Mouse (Mus musculus): ENCODE data around the gene Leng8. TPM values are rescaled to one million over a fixed set of nuclear protein-coding genes. Genes with fewer than 3 reads are reported as not detected.
A peak's percentile ranks its signal among the peaks of the same experiment; 100 is the strongest.

Gene Leng8
- polyA plus RNA-seq, 1 experiment from 2014 or later, result 46.3 TPM

DNA sequence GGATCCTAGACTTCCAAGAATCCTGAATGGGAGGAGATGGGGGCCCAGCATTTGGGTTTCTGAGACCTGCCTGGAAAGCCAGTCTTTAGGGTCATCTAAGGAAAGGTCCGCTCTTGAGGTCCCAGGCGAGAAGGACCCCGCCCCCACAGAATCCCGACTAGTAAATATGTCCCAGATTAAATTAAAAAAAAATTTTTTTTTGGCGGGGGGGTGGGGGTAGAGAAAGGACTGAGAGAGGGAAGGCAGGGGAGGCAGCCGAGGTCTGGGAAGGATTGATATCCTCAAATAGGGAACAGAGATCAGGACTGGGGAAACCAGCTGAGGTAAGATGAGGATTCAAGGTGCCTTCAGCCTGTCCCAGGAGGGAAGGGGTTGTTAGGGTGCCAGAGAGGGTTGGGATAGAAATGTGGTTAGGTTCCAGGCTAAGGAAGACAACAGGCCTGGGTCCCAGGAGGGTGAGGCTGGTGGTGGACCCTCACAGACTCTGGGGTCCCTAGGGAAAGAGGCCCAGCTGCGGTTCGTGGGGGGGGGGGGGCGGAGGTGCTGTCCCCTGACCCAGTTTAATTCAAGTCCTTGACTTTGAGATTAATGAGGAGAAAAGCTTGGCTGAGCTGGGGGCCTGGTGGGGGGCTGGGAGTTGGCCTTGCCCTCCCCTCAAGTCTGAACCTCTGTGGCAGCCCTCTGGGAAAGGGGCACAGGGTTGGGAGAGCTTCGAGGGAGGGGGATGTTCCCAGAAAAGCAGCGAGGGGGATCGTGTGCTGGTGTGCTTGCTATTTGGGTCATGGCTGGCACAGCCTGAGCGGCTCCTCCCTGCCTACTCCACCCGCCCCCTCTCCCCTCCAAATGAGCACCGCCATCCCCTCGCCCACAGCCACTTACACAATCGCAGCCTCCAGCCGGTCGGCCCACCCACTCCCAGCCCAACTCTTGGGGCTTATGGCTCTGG is 16.6 kb upstream of the Leng8 start:
- peak overlapping the region; percentile 42; the same call in 1 of the 2 replicates for H3K9ac ChIP-seq
- H3K27me3 ChIP-seq (replicated peaks), result peaks cover 18% of the 10 kb centered on the region
- WGBS, result 22% methylated on average over 19 of the region's 19 CpGs
- H3K27ac ChIP-seq, result no peak overlapping the region
- ATAC-seq, result no peak
- H3K4me1 ChIP-seq (replicated peaks), result peaks cover 10% of the 10 kb centered on the region
- peak overlapping the region; percentile 66 for H3K4me2 ChIP-seq (replicated peaks)
- H3K36me3 ChIP-seq, result no peaks in the 10 kb centered on the region
- peak overlapping the region; percentile 42 for H3K4me3 ChIP-seq (replicated peaks)
- no peaks in the 10 kb centered on the region for H3K9me3 ChIP-seq

DNA sequence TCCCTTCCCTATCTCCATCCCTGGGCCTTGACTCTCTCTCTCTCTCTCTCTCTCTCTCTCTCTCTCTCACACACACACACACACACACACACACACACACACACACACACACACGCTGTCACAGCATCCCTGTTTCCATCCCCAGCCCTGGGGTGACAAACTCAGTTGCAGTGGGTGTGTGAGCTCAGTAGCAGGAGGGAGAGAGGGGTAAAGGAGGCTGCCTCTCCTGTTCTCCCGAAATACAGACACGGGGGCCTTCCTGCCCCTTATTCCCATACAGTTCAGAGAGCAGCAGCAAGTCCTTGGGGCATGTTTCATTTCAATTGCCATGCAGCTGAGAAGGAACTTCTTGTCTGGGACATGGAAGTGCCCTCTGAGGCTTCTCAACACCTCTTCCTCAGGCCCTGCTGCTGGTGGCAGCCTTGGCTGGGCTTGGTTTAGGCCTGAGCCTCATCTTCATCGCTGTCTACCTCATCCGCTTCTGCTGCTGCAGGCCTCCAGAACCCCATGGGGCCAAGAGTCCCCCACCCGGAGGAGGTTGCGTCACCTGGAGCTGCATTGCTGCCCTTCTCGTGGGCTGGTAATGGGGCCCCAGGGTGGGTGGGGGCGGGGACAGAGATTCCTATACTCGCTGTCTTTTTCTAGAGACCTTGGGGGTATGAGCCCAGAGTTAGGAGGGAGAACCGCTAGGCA is 14.6 kb upstream of the Leng8 start:
- ATAC-seq, result no peak
- WGBS, result 52% methylated on average over 11 of the region's 11 CpGs
- no peak overlapping the region for H3K4me3 ChIP-seq (replicated peaks)
- H3K9ac ChIP-seq, result no peak overlapping the region
- H3K36me3 ChIP-seq, result no peaks in the 10 kb centered on the region
- H3K27me3 ChIP-seq (replicated peaks), result peaks cover 18% of the 10 kb centered on the region
- H3K9me3 ChIP-seq, result no peaks in the 10 kb centered on the region
- no peak overlapping the region for H3K4me2 ChIP-seq (replicated peaks)
- no peak overlapping the region for H3K27ac ChIP-seq
- peaks cover 10% of the 10 kb centered on the region for H3K4me1 ChIP-seq (replicated peaks)

DNA sequence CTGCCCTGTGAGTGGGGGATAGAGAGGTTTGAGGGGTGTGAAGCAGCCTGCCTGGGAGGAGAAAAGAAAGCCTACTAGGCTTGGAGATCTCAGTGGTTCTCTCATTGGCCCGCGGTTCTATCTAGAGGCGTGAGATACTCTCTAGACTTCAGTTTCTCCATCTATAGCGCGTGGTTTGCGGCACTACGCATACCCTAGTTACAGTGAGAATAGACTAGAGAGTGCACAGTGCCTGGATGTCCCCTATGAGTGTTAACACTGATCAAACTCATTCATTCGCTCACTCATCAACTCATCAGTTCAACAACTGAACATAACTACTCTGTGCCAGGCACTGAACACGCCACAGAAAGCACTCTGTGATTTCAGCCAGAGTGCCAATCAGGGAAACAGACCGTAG is 14.1 kb upstream of the Leng8 start:
- no peak overlapping the region for H3K4me2 ChIP-seq (replicated peaks)
- H3K27ac ChIP-seq, result no peak overlapping the region
- H3K4me3 ChIP-seq (replicated peaks), result no peak overlapping the region
- H3K36me3 ChIP-seq, result no peaks in the 10 kb centered on the region
- ATAC-seq, result no peak
- H3K9ac ChIP-seq, result no peak overlapping the region
- 81% methylated on average over 10 of the region's 10 CpGs for WGBS
- H3K9me3 ChIP-seq, result no peaks in the 10 kb centered on the region
- peaks cover 18% of the 10 kb centered on the region for H3K27me3 ChIP-seq (replicated peaks)
- H3K4me1 ChIP-seq (replicated peaks), result peaks cover 10% of the 10 kb centered on the region

DNA sequence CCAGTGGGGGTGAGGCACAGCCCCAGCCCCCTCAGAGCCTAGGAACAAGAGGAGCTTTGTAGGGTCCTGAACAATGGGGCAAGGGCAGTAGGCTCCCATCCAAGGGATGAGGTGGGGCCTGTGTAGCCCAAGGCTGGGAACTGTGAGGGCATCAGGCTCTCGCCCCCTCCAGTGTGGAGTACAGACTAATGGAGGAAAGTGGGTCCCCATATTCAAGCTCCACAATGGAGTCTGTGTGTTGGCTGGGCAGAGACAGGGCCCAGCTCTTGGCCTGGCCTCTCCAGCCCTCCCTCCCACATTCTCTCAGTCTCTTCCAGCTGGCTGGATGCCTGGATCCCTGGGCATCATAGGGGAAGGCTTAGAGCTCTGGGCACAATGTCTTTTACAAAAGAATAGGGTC is 13.1 kb upstream of the Leng8 start:
- peaks cover 10% of the 10 kb centered on the region for H3K4me1 ChIP-seq (replicated peaks)

DNA sequence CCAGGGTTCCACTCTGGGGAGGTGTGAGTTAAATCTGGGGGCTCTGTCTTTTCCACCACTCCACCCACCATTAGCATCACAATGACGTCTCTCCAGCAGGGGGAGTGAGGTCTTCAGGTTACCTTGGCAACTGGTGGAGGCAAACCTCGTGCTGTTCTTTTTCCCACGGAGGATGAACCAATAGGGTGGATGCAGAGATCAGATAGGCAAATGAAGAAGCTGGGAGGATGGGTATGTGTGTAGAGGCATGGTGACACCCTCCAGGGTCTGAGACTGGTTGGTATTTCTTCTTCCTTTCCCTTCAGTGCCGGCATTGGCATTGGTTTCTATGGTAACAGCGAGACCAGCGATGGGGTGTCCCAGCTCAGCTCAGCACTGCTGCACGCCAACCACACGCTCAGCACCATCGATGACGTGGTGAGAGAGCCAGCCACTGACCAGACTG is 12.5 kb upstream of the Leng8 start:
- Histone ChIP-seq H3K9ac (peak overlapping the region; percentile 5; the same call in 1 of the 2 replicates), H3K27me3 (replicated peaks) (peaks cover 15% of the 10 kb centered on the region), H3K4me3 (replicated peaks) (no peak overlapping the region), H3K36me3 (no peaks in the 10 kb centered on the region), H3K9me3 (no peaks in the 10 kb centered on the region), H3K27ac (no peak overlapping the region), H3K4me2 (replicated peaks) (peak overlapping the region; percentile 42), H3K4me1 (replicated peaks) (peaks cover 9% of the 10 kb centered on the region)
- WGBS, result 2% methylated on average over 10 of the region's 10 CpGs
- ATAC-seq, result peak; percentile 55

More for the DNA sequence above, 13.1 kb upstream of the Leng8 start:
- no peak overlapping the region for H3K4me3 ChIP-seq (replicated peaks)
- no peak overlapping the region for H3K9ac ChIP-seq
- no peak overlapping the region for H3K4me2 ChIP-seq (replicated peaks)
- H3K9me3 ChIP-seq, result no peaks in the 10 kb centered on the region
- peak; percentile 48 for ATAC-seq
- H3K27ac ChIP-seq, result no peak overlapping the region
- no peaks in the 10 kb centered on the region for H3K36me3 ChIP-seq
- peaks cover 18% of the 10 kb centered on the region for H3K27me3 ChIP-seq (replicated peaks)
- WGBS, result 63% methylated on average over 1 of the region's 1 CpGs

DNA sequence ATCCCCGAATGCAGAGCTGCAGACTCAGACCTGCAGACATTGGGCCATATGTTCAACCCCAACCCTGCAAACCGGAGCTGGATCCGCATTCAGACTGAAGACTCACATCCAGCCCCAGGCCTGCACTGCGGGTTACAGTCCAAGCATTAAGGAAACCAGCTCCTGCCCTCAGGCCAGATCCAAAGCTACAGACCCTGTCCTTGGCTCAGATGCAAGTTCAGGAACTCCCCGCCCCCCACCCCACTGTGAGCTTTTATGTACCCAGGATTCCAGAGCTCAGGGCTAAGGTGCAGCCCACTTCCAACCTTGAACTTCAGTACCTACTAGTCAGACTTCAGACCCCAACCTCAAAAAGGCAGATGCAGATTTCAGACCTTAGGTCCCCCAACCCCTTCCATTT is 12.0 kb upstream of the Leng8 start:
- Histone ChIP-seq H3K27ac (no peak overlapping the region), H3K4me3 (replicated peaks) (no peak overlapping the region), H3K36me3 (no peaks in the 10 kb centered on the region), H3K9me3 (no peaks in the 10 kb centered on the region), H3K27me3 (replicated peaks) (peaks cover 10% of the 10 kb centered on the region; the same call in 1 of the 2 replicates), H3K4me2 (replicated peaks) (no peak overlapping the region), H3K9ac (peak overlapping the region; percentile 5; the same call in 1 of the 2 replicates), H3K4me1 (replicated peaks) (peaks cover 6% of the 10 kb centered on the region; the same call in 1 of the 2 replicates)
- no peak for ATAC-seq
- WGBS, result 28% methylated on average over 5 of the region's 5 CpGs

DNA sequence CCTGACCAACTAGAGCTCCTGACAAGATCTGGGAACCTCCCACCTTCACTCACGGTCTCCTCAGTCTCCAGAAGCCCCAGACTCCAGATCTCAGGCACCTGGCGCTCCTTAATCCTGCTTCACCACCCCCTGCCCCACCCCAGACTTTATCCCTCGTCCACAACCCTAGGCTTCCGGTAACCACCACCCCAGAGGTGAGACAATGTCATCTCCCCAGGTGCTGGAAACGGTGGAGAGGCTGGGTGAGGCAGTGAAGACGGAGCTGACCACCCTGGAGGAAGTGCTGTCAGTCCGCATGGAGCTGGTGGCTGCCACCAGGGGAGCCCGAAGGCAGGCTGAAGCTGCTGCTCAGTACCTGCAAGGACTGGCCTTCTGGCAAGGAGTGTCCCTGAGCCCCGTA is 11.5 kb upstream of the Leng8 start:
- Histone ChIP-seq H3K4me1 (replicated peaks) (peaks cover 6% of the 10 kb centered on the region; the same call in 1 of the 2 replicates), H3K9me3 (no peaks in the 10 kb centered on the region), H3K36me3 (no peaks in the 10 kb centered on the region), H3K4me2 (replicated peaks) (no peak overlapping the region), H3K27ac (no peak overlapping the region), H3K9ac (no peak overlapping the region), H3K27me3 (replicated peaks) (peaks cover 6% of the 10 kb centered on the region; the same call in 1 of the 2 replicates), H3K4me3 (replicated peaks) (no peak overlapping the region)
- no peak for ATAC-seq
- 23% methylated on average over 9 of the region's 9 CpGs for WGBS

DNA sequence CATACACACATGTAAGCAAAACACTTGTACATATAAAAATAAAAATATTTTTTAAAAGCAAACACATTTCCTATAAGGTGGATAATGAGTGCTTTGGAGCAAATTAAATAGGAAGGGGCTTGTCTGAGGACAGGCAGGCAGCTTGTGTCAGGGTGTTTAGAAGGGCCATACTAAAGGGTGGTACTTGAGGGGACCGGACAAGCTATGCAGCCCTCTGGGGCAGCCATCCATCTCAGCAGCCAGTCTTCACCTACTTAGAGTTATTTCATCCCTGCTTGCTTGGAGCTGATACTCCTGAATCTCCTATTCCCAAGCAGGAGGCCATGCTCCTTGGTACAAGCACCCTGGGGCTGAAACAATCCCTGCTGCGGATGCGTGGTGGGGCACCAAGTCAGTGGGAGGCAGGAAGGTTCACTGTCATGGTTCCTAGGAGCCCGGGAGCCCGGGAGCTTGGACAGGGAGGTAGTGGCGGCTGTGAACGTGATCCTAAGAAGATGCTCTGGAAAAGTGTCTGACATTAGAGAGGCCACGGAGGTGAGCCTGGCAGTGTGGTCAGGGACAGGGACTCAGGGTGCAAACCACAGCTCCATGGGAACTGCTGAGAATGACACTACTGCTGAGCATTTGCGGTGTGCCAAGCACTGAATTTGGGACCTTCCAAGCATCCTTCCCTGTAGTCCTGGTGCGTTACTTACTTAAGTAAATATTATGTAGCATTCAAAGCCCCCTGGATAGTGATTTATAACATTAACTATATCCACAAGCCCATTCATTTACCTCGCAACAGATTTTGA is 9.7 kb upstream of the Leng8 start:
- Histone ChIP-seq H3K36me3 (no peaks in the 10 kb centered on the region), H3K9ac (no peak overlapping the region), H3K4me1 (replicated peaks) (peaks cover 12% of the 10 kb centered on the region; the same call in 1 of the 2 replicates), H3K27me3 (replicated peaks) (no peaks in the 10 kb centered on the region), H3K27ac (no peak overlapping the region), H3K9me3 (no peaks in the 10 kb centered on the region), H3K4me3 (replicated peaks) (no peak overlapping the region), H3K4me2 (replicated peaks) (no peak overlapping the region)
- no peak for ATAC-seq
- WGBS, result 90% methylated on average over 11 of the region's 11 CpGs

DNA sequence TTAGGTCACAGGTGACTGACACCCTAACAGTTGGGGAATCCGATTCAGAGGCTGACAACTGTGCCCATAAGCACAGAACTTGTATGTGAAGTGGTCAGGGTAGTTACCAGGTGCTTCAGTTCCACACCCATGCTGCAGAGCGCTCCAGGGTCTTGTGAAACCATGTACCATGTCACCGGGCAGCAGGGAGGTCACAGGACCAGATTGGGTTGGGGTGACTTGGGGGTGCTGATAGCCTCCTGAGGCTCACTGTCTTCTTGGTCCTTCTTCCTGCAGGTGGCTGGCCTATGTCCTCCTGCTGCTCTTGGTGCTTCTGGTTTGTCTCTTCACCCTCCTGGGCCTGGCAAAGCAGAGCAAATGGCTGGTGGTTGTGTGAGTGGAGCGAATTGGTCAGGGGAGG is 8.9 kb upstream of the Leng8 start:
- Histone ChIP-seq H3K27ac (no peak overlapping the region), H3K4me1 (replicated peaks) (peaks cover 12% of the 10 kb centered on the region; the same call in 1 of the 2 replicates), H3K4me3 (replicated peaks) (no peak overlapping the region), H3K9ac (no peak overlapping the region), H3K4me2 (replicated peaks) (no peak overlapping the region), H3K27me3 (replicated peaks) (no peaks in the 10 kb centered on the region), H3K9me3 (no peaks in the 10 kb centered on the region), H3K36me3 (no peaks in the 10 kb centered on the region)
- WGBS, result 80% methylated on average over 4 of the region's 4 CpGs
- ATAC-seq, result no peak

DNA sequence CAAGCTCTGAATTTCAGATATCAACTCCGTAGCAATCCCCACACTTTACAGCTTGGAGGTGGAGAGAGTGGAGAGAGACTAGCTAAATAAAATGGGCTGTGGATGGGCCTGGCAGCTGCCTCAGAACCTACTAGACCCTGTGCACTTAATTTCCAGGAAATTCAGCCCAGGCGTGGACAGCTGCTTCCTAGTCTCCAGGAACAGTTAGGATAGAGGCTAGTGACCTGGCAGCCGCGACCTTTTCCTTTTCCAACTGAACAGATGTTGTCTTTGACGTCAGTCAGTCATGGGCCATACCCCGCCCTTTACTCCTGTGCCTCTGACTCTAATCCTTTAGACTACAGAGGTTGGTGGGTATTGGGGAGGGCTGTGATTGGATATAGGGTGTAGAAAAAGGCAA is 8.0 kb upstream of the Leng8 start:
- H3K36me3 ChIP-seq, result no peaks in the 10 kb centered on the region
- no peak overlapping the region for H3K4me2 ChIP-seq (replicated peaks)
- H3K9ac ChIP-seq, result no peak overlapping the region
- no peak overlapping the region for H3K27ac ChIP-seq
- no peak for ATAC-seq
- WGBS, result 65% methylated on average over 6 of the region's 6 CpGs
- H3K27me3 ChIP-seq (replicated peaks), result no peaks in the 10 kb centered on the region
- peaks cover 12% of the 10 kb centered on the region; the same call in 1 of the 2 replicates for H3K4me1 ChIP-seq (replicated peaks)
- H3K4me3 ChIP-seq (replicated peaks), result no peak overlapping the region
- H3K9me3 ChIP-seq, result no peaks in the 10 kb centered on the region

DNA sequence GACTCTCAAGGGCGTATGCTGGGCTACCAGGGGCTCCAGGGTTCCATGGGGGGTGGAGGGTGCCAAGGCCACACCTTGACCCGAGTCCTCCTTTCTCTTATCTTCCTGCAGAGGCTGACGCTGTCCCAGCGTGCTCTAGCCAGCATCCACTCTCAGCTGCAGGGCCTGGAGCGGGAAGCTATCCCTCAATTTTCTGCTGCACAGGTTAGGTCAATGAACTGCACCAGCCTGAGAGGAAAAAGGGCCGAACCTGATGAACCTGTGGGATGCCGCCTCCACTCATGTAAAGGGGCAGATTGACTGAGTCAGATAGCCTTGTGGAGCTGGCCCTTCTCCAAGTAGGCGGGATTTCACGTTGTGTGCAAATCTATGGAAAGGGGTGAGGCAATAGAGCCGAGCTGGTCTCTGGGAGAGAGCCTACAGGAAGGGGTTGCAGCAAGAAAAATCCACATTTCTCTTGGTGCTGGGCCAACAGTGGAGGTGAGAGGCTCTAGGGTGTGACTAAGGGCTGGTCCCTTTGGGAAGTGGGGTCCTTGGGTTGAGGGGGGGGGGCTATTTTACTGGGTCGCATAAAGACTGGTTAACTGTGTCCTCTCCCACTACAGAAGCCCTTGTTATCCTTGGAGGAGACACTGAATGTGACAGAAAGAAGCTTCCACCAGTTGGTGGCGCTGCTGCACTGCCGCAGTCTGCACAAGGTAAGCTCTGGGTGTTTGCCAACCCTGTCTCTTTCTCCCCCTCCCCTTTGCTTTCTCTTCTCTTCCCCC is 6.0 kb upstream of the Leng8 start:
- 0 out of 2 replicates have a peak overlapping the region, but pooled peaks have one; percentile 11 for H3K4me2 ChIP-seq (replicated peaks)
- WGBS, result 38% methylated on average over 13 of the region's 13 CpGs

More for the DNA sequence above, 6.0 kb upstream of the Leng8 start:
- no peaks in the 10 kb centered on the region for H3K27me3 ChIP-seq (replicated peaks)
- no peaks in the 10 kb centered on the region for H3K9me3 ChIP-seq
- no peak overlapping the region for H3K4me3 ChIP-seq (replicated peaks)
- H3K4me1 ChIP-seq (replicated peaks), result 0 out of 2 replicates have a peak, but pooled peaks cover 6% of the 10 kb centered on the region
- no peaks in the 10 kb centered on the region for H3K36me3 ChIP-seq
- ATAC-seq, result peak; percentile 82
- H3K9ac ChIP-seq, result no peak overlapping the region
- H3K27ac ChIP-seq, result no peak overlapping the region

All from intestine, embryonic 15.5 days (tissue).